Mouse (Mus musculus) liver, embryonic 14 days (tissue): ENCODE data around the gene Acta2. TPM values are rescaled to one million over a fixed set of nuclear protein-coding genes. Genes with fewer than 3 reads are reported as not detected.

Source experiments
- polyA plus RNA-seq: library from polyadenylated mRNA; depleted of rRNA; stranded (reverse); fragments of >200 nt; gene quantifications from 2 replicates; pipeline ENCODE4 v1.2.3, GENCODE M21; 2012; rRNA removed

Acta2 gene
- 10.9 and 15.8 TPM in 2 replicates for polyA plus RNA-seq

GRCm38 (mm10) chr19:34254880-34255681 lies at the start of gene Acta2:
Gene Acta2, minus strand, starts transcription at chr19:34255590.

GRCm38 (mm10) chr19:34289948-34290789 lies 34.8 kb upstream of the Acta2 start, which contains the start of gene Fas:
Gene Fas, plus strand, starts transcription at chr19:34290666.

DNA sequence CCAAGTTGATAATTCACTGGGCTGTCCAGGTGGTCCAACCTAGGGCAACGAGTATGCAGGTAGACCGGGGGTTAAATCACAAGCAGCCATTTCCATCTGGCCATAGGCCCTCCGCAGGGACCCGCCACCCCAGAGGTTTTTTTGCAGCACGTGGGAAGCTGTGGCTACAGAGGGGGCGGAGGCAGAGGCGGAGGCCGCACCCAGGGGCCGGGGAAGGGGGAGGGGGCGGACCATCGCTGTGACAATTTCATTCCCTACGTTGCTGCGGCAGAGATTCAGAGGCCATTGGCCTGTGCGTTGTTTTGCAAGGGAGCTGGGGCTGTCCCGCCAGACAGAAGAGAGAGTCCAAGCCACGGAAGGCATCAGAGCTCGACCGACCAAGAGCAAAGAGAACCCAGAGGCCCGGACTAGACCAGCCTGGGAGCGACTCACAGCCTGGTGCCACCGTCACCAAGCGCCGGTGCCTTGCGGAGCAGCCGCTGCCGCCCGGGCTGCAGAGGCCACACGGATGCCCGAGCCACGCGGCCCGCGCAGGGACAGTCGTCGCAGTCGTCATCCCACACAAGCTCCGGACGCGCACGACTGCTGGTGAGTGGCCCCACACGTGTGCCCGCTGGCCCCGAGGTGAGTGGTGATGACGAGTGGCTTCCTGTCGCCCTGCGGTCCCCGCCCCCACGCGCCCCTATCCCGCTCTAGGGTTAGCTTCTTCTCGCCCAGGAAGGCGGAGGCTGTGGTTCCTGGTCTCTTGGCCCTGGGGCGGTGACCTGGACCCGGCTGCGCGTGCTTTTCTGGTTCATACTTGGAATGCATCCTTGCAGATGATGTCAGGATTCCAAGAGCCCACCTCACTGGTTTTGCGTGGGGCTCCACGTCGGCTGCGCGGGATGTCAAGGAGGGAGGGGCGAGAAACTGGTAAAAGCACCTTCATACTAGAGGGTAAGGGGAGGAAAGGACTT lies 63.1 kb downstream of the Acta2 start, which contains the start of gene Stambpl1:
Gene Stambpl1, plus strand, starts transcription at position 222 of the 956 bp plus-strand sequence.

Other genes starting within 250 kb of the Acta2 start
- gene Lipk, start 247.3 kb downstream of the Acta2 start, polyA plus RNA-seq = not detected in 2 replicates
- gene Lipn, start 188.2 kb downstream of the Acta2 start, polyA plus RNA-seq = not detected in 2 replicates
- not detected in 2 replicates for gene Lipm, start 154.7 kb downstream of the Acta2 start, polyA plus RNA-seq
- 0.10 and 0.15 TPM in 2 replicates for gene Ankrd22, start 89.5 kb downstream of the Acta2 start, polyA plus RNA-seq
- gene Stambpl1, start 63.4 kb downstream of the Acta2 start, polyA plus RNA-seq = 1.4 and 1.8 TPM in 2 replicates
- gene Fas, start 35.1 kb upstream of the Acta2 start, polyA plus RNA-seq = 1.1 and 1.3 TPM in 2 replicates
- gene Ch25h, start 219.6 kb upstream of the Acta2 start, polyA plus RNA-seq = 0.12 and 0.16 TPM in 2 replicates